Mouse (Mus musculus) thymus, postnatal 36 days (tissue): ENCODE measurements around the gene Rps3.
"Not testable (repeated sequence)": the region's sequence is repeated elsewhere in the genome, so short reads cannot be mapped to it uniquely, and the experiment has no call there.

Source experiments
- DNase-seq, 2 experiments: peaks; one replicate each; pipeline ENCODE4 v3.0.0; 2022; ENCODE audit warnings: mixed read lengths in 2 of 2

Rps3 gene

GRCm38 (mm10) chr7:99483271-99483923, at the start of gene Rps3:
Rps3 (minus strand) TSS chr7:99483738.
- peak; percentile 90 to 94 for DNase-seq

- DNase-seq = no peak
Observed at GRCm38 (mm10) chr7:99532526-99532925, 49.0 kb upstream of the Rps3 start.

DNA sequence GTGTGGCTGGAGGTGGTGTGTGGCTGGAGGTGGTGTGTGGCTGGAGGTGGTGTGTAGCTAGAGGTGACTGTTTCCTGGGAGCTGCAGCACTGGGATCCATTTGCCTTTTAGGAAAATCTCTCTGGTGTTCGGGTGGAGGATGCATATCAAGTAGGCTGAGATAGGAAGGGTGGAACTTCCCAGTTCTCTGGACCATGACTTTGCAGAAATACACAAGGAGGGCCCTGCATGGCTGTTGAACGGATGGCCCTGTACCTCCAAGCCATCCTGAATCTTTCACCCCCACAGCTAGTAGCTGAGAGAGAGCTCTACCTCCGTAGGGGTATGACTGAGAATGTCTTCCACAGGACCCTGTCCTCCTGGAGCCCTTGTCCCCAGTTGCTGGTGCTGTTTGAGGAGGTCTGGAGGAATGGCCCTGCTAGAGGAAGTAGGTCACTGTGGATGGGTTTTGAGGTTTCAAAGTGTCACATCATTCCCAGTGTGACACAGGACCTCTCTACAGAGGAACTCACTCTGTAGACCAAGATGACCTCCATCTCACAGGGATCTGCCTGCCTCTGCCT, 48.0 kb upstream of the Rps3 start:
- no peak for DNase-seq

DNA sequence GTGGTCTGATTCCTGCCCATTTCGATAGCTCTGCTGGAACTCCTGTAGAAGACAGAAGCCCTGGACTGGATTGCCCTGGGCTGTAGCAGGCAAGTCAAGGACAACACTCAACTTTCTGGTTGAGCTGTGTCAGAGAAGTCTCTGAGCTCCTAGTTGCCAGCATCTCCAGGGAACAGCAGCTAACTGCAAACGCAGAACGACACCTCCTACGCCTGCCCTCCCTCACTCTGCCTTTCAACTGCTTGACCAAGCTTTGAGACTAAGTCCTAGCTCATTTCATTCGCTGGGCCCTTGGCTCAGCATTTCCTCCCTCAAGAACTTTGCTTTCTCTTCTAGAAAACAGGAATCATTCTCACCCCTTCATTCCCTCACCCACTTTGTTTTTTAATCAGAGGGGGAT, 45.9 kb upstream of the Rps3 start:
- DNase-seq = no peak

DNA sequence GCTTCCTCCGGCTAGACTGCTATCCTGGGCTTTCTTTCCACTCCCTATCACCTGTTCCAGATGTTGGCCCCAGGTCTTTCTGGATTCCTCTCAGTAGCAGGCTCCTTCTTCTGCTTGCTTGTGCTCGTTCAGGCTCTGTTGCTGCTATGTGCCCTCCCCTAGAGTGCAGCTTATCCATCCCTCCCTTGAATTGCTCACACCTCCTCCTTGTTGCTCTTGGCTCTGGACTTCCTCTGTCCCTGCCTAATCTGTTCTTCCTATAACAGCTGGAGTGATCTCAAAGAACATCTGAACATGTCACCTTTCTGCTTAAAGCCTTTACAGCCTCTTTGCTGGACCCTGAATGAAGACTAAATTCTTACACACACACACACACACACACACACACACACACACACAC, 45.0 kb upstream of the Rps3 start:
- DNase-seq = no peak

GRCm38 (mm10) chr7:99523837-99524236, 40.3 kb upstream of the Rps3 start:
- DNase-seq = no peak

GRCm38 (mm10) chr7:99523121-99523520, 39.6 kb upstream of the Rps3 start:
- no peak for DNase-seq

DNA sequence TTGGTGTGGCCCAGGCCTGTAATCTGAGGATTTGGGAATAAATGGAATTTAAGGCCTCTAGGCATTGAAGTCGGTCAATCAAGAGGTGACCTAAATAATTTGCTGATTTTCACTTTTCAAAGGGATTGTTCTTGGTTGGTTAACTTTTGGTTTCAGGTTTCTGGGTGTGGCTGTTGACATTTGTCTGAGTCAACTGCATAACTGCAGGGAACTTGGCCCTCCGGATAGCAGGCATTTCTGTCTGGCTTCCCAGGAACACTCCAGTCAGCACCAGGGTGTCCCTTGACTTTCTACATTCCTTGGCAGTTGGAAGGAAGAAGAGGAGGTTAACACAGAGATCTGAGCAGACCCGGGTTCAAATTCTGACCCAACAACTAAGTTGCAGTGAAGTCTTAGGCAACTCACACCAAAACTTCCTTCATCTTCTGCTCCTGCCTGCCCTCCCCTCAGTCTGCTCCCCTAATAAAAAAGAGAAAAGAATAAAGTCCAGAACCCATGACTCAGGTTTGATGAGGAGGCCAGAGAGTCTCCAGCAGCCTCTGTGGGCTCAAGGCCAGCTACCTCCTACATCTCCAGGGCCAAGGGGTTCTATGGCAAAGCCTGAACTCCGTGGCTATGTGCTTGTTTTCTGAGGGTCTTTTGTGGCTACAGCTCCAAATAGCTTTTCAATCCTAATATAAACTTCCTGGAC, 35.6 kb upstream of the Rps3 start:
- DNase-seq = no peak

GRCm38 (mm10) chr7:99516814-99517157, 33.2 kb upstream of the Rps3 start:
- no peak for DNase-seq

DNA sequence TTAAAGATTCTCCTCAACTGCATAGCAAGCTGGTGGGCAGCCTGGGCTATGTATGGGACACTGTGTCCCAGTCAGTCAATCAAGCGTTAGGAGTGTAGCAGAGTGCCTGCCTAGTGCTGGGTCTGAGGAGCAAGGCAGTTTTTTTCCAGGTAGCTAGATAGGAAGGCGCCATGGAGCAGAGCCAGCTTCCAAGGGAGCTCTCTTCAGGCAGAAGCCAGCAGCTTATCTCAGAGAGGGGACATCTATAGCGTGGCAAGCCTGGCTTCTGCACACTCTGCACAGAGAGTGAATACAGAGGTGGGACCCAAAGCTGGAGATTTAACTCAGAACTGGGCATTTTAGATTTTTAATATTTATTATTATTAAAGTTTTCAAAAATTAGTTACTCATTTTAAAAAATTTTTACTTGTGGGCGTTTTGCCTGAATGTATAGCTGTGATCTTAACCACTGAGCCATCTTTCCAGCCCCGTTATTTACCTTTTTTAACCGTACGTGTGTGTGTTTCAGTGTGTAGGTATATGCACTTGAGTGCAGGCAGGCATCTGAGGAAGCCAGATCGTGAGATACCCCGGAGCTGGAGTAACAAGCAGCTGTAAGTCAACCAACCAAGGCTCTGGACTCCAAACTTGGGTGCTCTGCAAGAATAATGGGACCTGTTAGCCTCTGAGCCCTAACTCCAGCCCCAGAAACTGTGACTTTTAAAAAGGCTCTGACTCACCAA, 32.7 kb upstream of the Rps3 start:
- DNase-seq = no peak

DNA sequence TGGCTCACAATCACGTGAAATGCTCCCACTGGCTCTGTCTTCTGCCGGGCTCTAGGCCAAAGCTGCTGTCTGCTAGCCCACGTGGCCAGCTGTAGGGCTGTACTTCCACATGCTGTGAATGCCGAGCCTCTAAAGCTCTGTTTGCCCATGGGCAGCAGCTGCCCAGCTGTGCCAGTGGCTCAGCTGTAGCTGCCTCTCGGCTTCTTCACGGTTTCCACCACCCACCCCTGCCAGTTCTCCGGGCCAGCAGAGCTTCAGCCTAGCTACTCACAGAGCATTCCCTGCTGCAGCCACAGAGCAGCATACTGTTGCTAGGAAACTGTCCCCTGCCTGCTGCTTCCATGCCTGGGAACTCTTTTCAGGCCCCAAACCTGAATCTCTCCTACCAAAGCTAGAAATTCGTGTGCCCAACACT, 26.6 kb upstream of the Rps3 start:
- no peak for DNase-seq

- DNase-seq = not testable (repeated sequence)
Observed at GRCm38 (mm10) chr7:99508187-99508586, 24.6 kb upstream of the Rps3 start.

DNA sequence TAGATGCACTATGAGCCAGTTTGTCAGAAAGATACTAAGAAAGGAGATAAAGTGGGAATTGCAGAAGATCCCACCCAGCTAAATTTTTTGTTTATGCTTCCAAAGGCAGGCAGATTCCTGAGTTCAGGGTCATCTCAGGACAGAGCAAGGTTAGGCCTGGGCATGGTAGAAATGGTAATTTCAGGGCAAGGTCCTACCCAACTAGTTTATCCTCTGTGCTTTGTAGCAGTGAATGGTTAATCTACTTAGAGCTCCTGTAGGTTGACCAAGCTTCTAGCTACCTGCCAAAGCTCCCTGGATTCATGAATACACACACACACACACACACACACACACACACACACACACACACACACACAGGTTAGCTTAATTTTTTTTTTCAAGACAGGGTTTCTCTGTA, 21.0 kb upstream of the Rps3 start:
- DNase-seq = no peak

DNA sequence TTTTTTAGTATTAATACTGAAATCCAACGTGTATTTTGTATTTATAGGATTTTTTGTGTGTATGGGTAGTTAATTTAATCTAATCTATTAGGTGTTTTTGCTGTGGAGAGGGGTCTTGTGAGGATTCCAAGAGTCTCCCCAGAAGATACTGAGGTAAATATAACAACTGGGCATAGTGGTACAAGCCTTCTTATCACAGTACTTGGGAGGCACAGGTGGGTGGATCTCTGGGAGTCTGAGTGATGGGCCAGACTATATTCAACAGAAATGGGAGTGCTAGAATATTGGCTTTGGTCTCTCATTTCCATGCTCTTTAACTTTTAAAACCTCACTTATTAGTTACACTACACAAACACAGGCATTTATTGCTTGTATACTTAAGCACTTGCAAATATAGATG, 17.6 kb upstream of the Rps3 start:
- no peak for DNase-seq

GRCm38 (mm10) chr7:99500655-99501054, 17.1 kb upstream of the Rps3 start:
- peak in 1 of 2 experiments; percentile 9 for DNase-seq

- peak; percentile 75 to 80 for DNase-seq
Observed at GRCm38 (mm10) chr7:99500201-99500600, 16.7 kb upstream of the Rps3 start.

DNA sequence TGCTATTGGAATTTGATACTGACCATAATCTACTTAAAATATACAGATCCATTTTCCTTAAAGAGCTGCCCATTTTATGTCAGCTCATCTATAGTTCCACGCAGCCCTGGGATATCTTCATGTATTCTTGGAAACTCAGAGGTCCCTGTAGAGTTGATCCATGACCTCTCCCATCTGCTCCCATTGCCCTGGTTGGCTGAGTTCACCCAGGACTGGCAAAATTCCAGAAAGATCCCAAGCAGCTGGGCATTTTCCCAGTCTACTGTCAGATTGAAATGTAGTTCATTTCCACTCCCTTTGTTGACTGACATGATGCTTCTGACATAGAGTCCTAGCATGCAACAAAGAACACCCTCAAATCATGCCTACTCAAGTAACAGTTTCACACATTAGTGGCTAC, 15.6 kb upstream of the Rps3 start:
- no peak for DNase-seq

- DNase-seq = no peak
Observed at GRCm38 (mm10) chr7:99489708-99490107, 6.2 kb upstream of the Rps3 start.

DNA sequence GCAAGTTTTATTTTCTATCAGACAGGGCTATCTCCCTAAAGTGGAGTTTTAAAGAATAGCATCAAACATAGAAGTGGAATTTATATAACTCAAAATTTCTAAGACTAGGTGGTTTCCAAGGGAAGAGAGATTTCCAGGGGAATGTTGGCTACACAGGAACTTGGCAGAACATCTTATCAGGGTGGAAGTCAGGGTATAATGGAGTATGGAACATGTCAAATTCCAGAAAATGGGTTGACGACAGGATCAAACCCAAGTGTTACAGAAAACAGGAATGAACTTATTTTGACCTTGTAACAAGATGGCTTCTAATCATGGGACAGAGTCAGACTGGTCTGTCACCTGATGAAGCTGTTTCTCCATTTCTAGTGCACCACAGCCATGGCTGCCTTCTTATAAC, 1.1 kb upstream of the Rps3 start:
- DNase-seq = no peak

- DNase-seq = no peak
Observed at GRCm38 (mm10) chr7:99483924-99484319, 384 bp upstream of the Rps3 start.

DNA sequence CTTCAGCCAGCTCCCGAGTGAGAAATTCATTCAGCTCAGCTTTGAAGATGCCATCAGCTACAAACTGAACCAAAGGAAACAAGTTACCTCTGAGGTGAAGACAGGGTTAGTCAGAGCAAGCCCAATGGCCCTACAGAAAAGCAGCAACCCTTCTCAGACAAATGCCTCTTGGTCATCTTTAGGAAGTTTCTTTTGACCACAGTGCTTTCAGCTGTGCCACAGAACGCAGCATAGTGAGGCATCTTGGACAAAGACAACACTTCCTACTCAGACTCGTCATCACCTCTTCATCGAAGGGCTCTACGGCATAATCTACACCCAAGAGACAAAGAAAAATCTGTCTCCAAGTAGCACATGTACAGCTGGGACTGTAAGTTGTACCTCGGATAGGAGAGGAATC, 901 bp downstream of the Rps3 start:
- no peak for DNase-seq

- DNase-seq = no peak
Observed at GRCm38 (mm10) chr7:99477235-99477634, 6.3 kb downstream of the Rps3 start.

DNA sequence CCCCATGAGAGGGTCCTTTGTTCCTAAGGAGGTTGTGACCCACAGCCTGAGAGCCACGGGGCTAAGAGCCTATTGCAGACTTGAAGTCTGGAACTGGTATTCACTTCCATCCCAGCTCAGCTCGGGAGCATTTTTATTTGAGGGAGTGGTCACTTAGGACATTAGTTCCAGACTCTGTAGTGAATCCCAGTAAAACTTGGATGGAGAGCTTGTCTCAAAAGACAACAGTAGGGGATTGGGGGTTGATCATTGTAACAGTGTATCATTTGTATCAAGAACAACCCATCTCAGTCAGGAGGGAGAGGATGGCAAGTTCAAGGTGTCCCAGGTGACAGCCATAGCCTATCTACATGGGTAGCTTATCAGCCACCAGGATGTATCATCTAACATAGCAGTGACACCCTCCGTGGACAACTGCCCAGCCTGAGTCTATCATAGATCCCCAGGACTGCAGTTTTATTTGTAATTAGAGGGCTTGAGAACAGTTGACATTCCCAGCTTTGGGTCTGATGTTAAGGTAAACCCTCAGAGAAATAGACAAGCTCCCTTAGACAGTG, 6.9 kb downstream of the Rps3 start:
- DNase-seq = no peak

DNA sequence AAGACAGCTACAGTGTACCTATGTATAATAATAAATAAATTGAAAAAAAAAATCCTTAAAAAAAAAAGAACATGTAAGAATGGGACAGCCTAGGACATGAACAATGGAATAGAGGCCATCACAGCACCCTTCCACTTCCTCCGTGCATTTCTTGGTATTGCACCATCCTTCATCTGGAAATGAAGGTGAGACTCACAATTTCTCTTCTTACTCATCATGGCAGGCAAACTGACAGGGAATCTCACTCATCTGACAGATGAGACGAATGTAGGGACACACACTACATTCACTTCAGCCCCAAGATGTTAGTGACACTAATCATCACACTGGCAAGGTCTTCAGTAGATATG, 8.0 kb downstream of the Rps3 start:
- no peak for DNase-seq
